Mouse (Mus musculus): ENCODE measurements around the gene Nrtn. TPM values are rescaled to one million over a fixed set of nuclear protein-coding genes. Genes with fewer than 3 reads are reported as not detected.

The Nrtn gene
- polyA plus RNA-seq, 1 experiment = 36.8 TPM

GRCm38 (mm10) chr17:56751404-56752072 lies 5.8 kb downstream of the Nrtn start:
- Histone ChIP-seq H3K4me1 (ENCODE audit: control insufficient read depth, insufficient read depth, insufficient read length, low read length) (peaks cover 2% of the 10 kb centered on the region; the same call in 1 of the 2 replicates), H3K27ac (ENCODE audit: insufficient read depth, low read depth, low read length) (no peak overlapping the region), H3K4me3 (ENCODE audit: low read depth, low read length) (peak overlapping the region; percentile 22), H3K27me3 (ENCODE audit: control insufficient read depth, insufficient read depth, low read length) (no peaks in the 10 kb centered on the region), H3K36me3 (ENCODE audit: control insufficient read depth, insufficient read depth, low read length) (no peaks in the 10 kb centered on the region)
- WGBS = 82% methylated on average over 71 of the region's 71 CpGs
- TF ChIP-seq POLR2A (IDR thresholded peaks at IDR 0.05; ENCODE audit: low read depth, low read length) = no peak
- TF ChIP-seq CTCF (IDR thresholded peaks at IDR 0.05; ENCODE audit: extremely low read depth, insufficient read length, insufficient replicate concordance, low read depth, low read length) = no peak

GRCm38 (mm10) chr17:56744173-56744572 lies 13.2 kb downstream of the Nrtn start:
- TF ChIP-seq CTCF (IDR thresholded peaks at IDR 0.05; ENCODE audit: extremely low read depth, insufficient read length, insufficient replicate concordance, low read depth, low read length) (no peak), POLR2A (IDR thresholded peaks at IDR 0.05; ENCODE audit: low read depth, low read length) (no peak)
- H3K4me1 ChIP-seq (ENCODE audit: control insufficient read depth, insufficient read depth, insufficient read length, low read length) = no peaks in the 10 kb centered on the region
- H3K4me3 ChIP-seq (ENCODE audit: low read depth, low read length) = no peak overlapping the region
- H3K27ac ChIP-seq (ENCODE audit: insufficient read depth, low read depth, low read length) = no peak overlapping the region
- H3K27me3 ChIP-seq (ENCODE audit: control insufficient read depth, insufficient read depth, low read length) = no peaks in the 10 kb centered on the region
- 48% methylated on average over 5 of the region's 5 CpGs for WGBS
- no peaks in the 10 kb centered on the region for H3K36me3 ChIP-seq (ENCODE audit: control insufficient read depth, insufficient read depth, low read length)

- WGBS = 85% methylated on average over 17 of the region's 17 CpGs
- no peaks in the 10 kb centered on the region for H3K36me3 ChIP-seq (ENCODE audit: control insufficient read depth, insufficient read depth, low read length)
- H3K27me3 ChIP-seq (ENCODE audit: control insufficient read depth, insufficient read depth, low read length) = no peaks in the 10 kb centered on the region
Measured at GRCm38 (mm10) chr17:56740788-56741160, 16.6 kb downstream of the Nrtn start.

GRCm38 (mm10) chr17:56740118-56740787 lies 17.1 kb downstream of the Nrtn start:
- Histone ChIP-seq H3K4me1 (ENCODE audit: control insufficient read depth, insufficient read depth, insufficient read length, low read length) (no peaks in the 10 kb centered on the region), H3K36me3 (ENCODE audit: control insufficient read depth, insufficient read depth, low read length) (no peaks in the 10 kb centered on the region), H3K27ac (ENCODE audit: insufficient read depth, low read depth, low read length) (no peak overlapping the region), H3K4me3 (ENCODE audit: low read depth, low read length) (no peak overlapping the region), H3K27me3 (ENCODE audit: control insufficient read depth, insufficient read depth, low read length) (no peaks in the 10 kb centered on the region)
- 76% methylated on average over 17 of the region's 17 CpGs for WGBS
- TF ChIP-seq CTCF (IDR thresholded peaks at IDR 0.05; ENCODE audit: extremely low read depth, insufficient read length, insufficient replicate concordance, low read depth, low read length) (no peak), POLR2A (IDR thresholded peaks at IDR 0.05; ENCODE audit: low read depth, low read length) (no peak)

More at GRCm38 (mm10) chr17:56740788-56741160, 16.6 kb downstream of the Nrtn start:
- no peak overlapping the region for H3K27ac ChIP-seq (ENCODE audit: insufficient read depth, low read depth, low read length)
- H3K4me3 ChIP-seq (ENCODE audit: low read depth, low read length) = no peak overlapping the region
- H3K4me1 ChIP-seq (ENCODE audit: control insufficient read depth, insufficient read depth, insufficient read length, low read length) = no peaks in the 10 kb centered on the region
- TF ChIP-seq CTCF (IDR thresholded peaks at IDR 0.05; ENCODE audit: extremely low read depth, insufficient read length, insufficient replicate concordance, low read depth, low read length) = no peak
- TF ChIP-seq POLR2A (IDR thresholded peaks at IDR 0.05; ENCODE audit: low read depth, low read length) = no peak

- no peaks in the 10 kb centered on the region for H3K36me3 ChIP-seq (ENCODE audit: control insufficient read depth, insufficient read depth, low read length)
- 79% methylated on average over 10 of the region's 10 CpGs for WGBS
- H3K27me3 ChIP-seq (ENCODE audit: control insufficient read depth, insufficient read depth, low read length) = no peaks in the 10 kb centered on the region
- H3K4me1 ChIP-seq (ENCODE audit: control insufficient read depth, insufficient read depth, insufficient read length, low read length) = no peaks in the 10 kb centered on the region
- H3K4me3 ChIP-seq (ENCODE audit: low read depth, low read length) = no peak overlapping the region
- no peak for TF ChIP-seq POLR2A (IDR thresholded peaks at IDR 0.05; ENCODE audit: low read depth, low read length)
- no peak for TF ChIP-seq CTCF (IDR thresholded peaks at IDR 0.05; ENCODE audit: extremely low read depth, insufficient read length, insufficient replicate concordance, low read depth, low read length)
- H3K27ac ChIP-seq (ENCODE audit: insufficient read depth, low read depth, low read length) = no peak overlapping the region
Measured at GRCm38 (mm10) chr17:56738221-56738620, 19.1 kb downstream of the Nrtn start.

- WGBS = 42% methylated on average over 8 of the region's 8 CpGs
- no peaks in the 10 kb centered on the region for H3K36me3 ChIP-seq (ENCODE audit: control insufficient read depth, insufficient read depth, low read length)
- no peaks in the 10 kb centered on the region for H3K4me1 ChIP-seq (ENCODE audit: control insufficient read depth, insufficient read depth, insufficient read length, low read length)
- no peak overlapping the region for H3K27ac ChIP-seq (ENCODE audit: insufficient read depth, low read depth, low read length)
- no peak overlapping the region for H3K4me3 ChIP-seq (ENCODE audit: low read depth, low read length)
- TF ChIP-seq CTCF (IDR thresholded peaks at IDR 0.05; ENCODE audit: extremely low read depth, insufficient read length, insufficient replicate concordance, low read depth, low read length) (peak; percentile 54; the same call in 1 of the 2 replicates), POLR2A (IDR thresholded peaks at IDR 0.05; ENCODE audit: low read depth, low read length) (no peak)
- H3K27me3 ChIP-seq (ENCODE audit: control insufficient read depth, insufficient read depth, low read length) = no peaks in the 10 kb centered on the region
Measured at GRCm38 (mm10) chr17:56736534-56736933, 20.8 kb downstream of the Nrtn start.

- H3K27ac ChIP-seq (ENCODE audit: insufficient read depth, low read depth, low read length) = no peak overlapping the region
- peaks cover 8% of the 10 kb centered on the region for H3K4me1 ChIP-seq (ENCODE audit: control insufficient read depth, insufficient read depth, insufficient read length, low read length)
- WGBS = 85% methylated on average over 2 of the region's 2 CpGs
- TF ChIP-seq CTCF (IDR thresholded peaks at IDR 0.05; ENCODE audit: extremely low read depth, insufficient read length, insufficient replicate concordance, low read depth, low read length) = no peak
- TF ChIP-seq POLR2A (IDR thresholded peaks at IDR 0.05; ENCODE audit: low read depth, low read length) = no peak
- H3K27me3 ChIP-seq (ENCODE audit: control insufficient read depth, insufficient read depth, low read length) = no peaks in the 10 kb centered on the region
- no peaks in the 10 kb centered on the region for H3K36me3 ChIP-seq (ENCODE audit: control insufficient read depth, insufficient read depth, low read length)
- H3K4me3 ChIP-seq (ENCODE audit: low read depth, low read length) = no peak overlapping the region
Measured at GRCm38 (mm10) chr17:56729656-56730055, 27.7 kb downstream of the Nrtn start.

Data from small intestine, adult 2 months (tissue).